Mouse (Mus musculus) kidney, embryonic 14.5 days (tissue): ENCODE results near the gene Shb. TPM values are rescaled to one million over a fixed set of nuclear protein-coding genes. Genes with fewer than 3 reads are reported as not detected.

Source experiments
- ATAC-seq: fragments of 200-750 bp; cut with Nextera tagmentation; 2 replicates; pipeline ENCODE4 v1.8.0; 2017; ENCODE audit warnings: moderate number of reproducible peaks, mild to moderate bottlenecking, moderate TSS enrichment, moderate library complexity; ENCODE audit not compliant: low FRiP score, low TSS enrichment
- H3K27ac ChIP-seq: fragments of 300-500 bp; sonication (generic); 2 replicates; pipeline ENCODE4 v1.5.1; 2014; ENCODE audit warnings: low read depth, mild to moderate bottlenecking, low read length, moderate library complexity, mixed read lengths
- H3K27me3 ChIP-seq: fragments of 300-500 bp; sonication (generic); 2 replicates; pipeline ENCODE4 v1.6.1; 2014; ENCODE audit warnings: mild to moderate bottlenecking, low read length; ENCODE audit not compliant: control insufficient read depth, insufficient read depth
- H3K36me3 ChIP-seq: fragments of 300-500 bp; sonication (generic); 2 replicates; pipeline ENCODE4 v1.6.1; 2014; ENCODE audit warnings: low read length, mixed read lengths; ENCODE audit not compliant: control insufficient read depth, insufficient read depth
- H3K4me1 ChIP-seq: fragments of 300-500 bp; sonication (generic); 2 replicates; pipeline ENCODE4 v1.6.1; 2014; ENCODE audit warnings: low read length, mixed read lengths; ENCODE audit not compliant: control insufficient read depth, insufficient read depth
- H3K4me2 ChIP-seq: fragments of 300-500 bp; sonication (generic); replicated peaks from 2 replicates; pipeline ENCODE4 v1.6.1; 2014; ENCODE audit warnings: low read depth, mild to moderate bottlenecking, low read length
- H3K4me3 ChIP-seq: fragments of 300-500 bp; sonication (generic); 2 replicates; pipeline ENCODE4 v1.5.1; 2014; ENCODE audit warnings: mild to moderate bottlenecking, low read length
- H3K9ac ChIP-seq: fragments of 300-500 bp; sonication (generic); 2 replicates; pipeline ENCODE4 v1.6.1; 2014; ENCODE audit warnings: low read depth, mild to moderate bottlenecking, low read length, moderate library complexity
- H3K9me3 ChIP-seq: fragments of 300-500 bp; sonication (generic); 2 replicates; pipeline ENCODE4 v1.6.1; 2016; ENCODE audit warnings: low read length; ENCODE audit not compliant: control insufficient read depth
- WGBS: fragments of 180-500 bp; shearing (Covaris S2); extraction: QIAGEN DNeasy Blood & Tissue Kit; methylation state at CpG from one replicate; pipeline ENCODE4 v1.1.7; 2014; 5-methylcytosine and 5-hydroxymethylcytosine counted together
- polyA plus RNA-seq: library from polyadenylated mRNA; unstranded; fragments of >200 nt; fragmentation: Nextera tagmentation; extraction: Ambion mirVana; gene quantifications from 2 replicates; pipeline ENCODE4 v1.2.1, GENCODE M21; 2014

The Shb gene
- 6.0 and 6.1 TPM in 2 replicates for polyA plus RNA-seq

GRCm38 (mm10) chr4:45532375-45532774, at the start of gene Shb:
Shb (minus strand) TSS chr4:45532470.
- ATAC-seq: 0 out of 2 replicates have a peak, but pooled peaks have one; percentile 24
- H3K27me3 ChIP-seq: no peaks in the 10 kb centered on the region
- peak within 1 kb of the TSS; percentile 60 for H3K27ac ChIP-seq
- H3K4me3 ChIP-seq: peak within 1 kb of the TSS; percentile 77
- no peak within 1 kb of the TSS; the same call in 1 of the 2 replicates for H3K9ac ChIP-seq
- no peaks in the 10 kb centered on the region for H3K36me3 ChIP-seq
- H3K4me2 ChIP-seq: peak within 1 kb of the TSS; percentile 99
- 7% methylated on average over 7 of the region's 7 CpGs for WGBS
- H3K9me3 ChIP-seq: no peaks in the 10 kb centered on the region
- H3K4me1 ChIP-seq: peaks cover 40% of the 10 kb centered on the region

- no peaks in the 10 kb centered on the region for H3K27me3 ChIP-seq
- H3K36me3 ChIP-seq: no peaks in the 10 kb centered on the region
- H3K4me2 ChIP-seq: no peak overlapping the region
- no peaks in the 10 kb centered on the region for H3K9me3 ChIP-seq
- H3K27ac ChIP-seq: no peak overlapping the region
- ATAC-seq: no peak
- no peak overlapping the region for H3K9ac ChIP-seq
- WGBS: 83% methylated on average over 6 of the region's 6 CpGs
- H3K4me1 ChIP-seq: peaks cover 25% of the 10 kb centered on the region
- no peak overlapping the region for H3K4me3 ChIP-seq
Observed at GRCm38 (mm10) chr4:45581095-45581494, 48.8 kb upstream of the Shb start.

- Histone ChIP-seq H3K4me3 (no peak overlapping the region), H3K27me3 (no peaks in the 10 kb centered on the region), H3K4me1 (peaks cover 12% of the 10 kb centered on the region), H3K27ac (peak overlapping the region; percentile 63; the same call in 1 of the 2 replicates), H3K36me3 (no peaks in the 10 kb centered on the region), H3K4me2 (no peak overlapping the region), H3K9ac (no peak overlapping the region), H3K9me3 (no peaks in the 10 kb centered on the region)
- 11% methylated on average over 21 of the region's 22 CpGs for WGBS
- peak; percentile 40 for ATAC-seq
Observed at GRCm38 (mm10) chr4:45578554-45579370, 46.5 kb upstream of the Shb start.

- Histone ChIP-seq H3K9ac (no peak overlapping the region), H3K27me3 (no peaks in the 10 kb centered on the region), H3K36me3 (no peaks in the 10 kb centered on the region), H3K4me1 (peaks cover 12% of the 10 kb centered on the region), H3K9me3 (no peaks in the 10 kb centered on the region), H3K4me2 (no peak overlapping the region), H3K27ac (no peak overlapping the region), H3K4me3 (no peak overlapping the region)
- ATAC-seq: no peak
- 49% methylated on average over 8 of the region's 8 CpGs for WGBS
Observed at GRCm38 (mm10) chr4:45577631-45578030, 45.4 kb upstream of the Shb start.

- no peak overlapping the region for H3K4me3 ChIP-seq
- no peaks in the 10 kb centered on the region for H3K36me3 ChIP-seq
- H3K4me2 ChIP-seq: no peak overlapping the region
- 74% methylated on average over 15 of the region's 15 CpGs for WGBS
- no peak for ATAC-seq
- H3K4me1 ChIP-seq: peaks cover 10% of the 10 kb centered on the region
- no peaks in the 10 kb centered on the region for H3K9me3 ChIP-seq
- H3K27ac ChIP-seq: no peak overlapping the region
- H3K27me3 ChIP-seq: no peaks in the 10 kb centered on the region
- H3K9ac ChIP-seq: no peak overlapping the region; the same call in 1 of the 2 replicates
Observed at GRCm38 (mm10) chr4:45574614-45575169, 42.4 kb upstream of the Shb start.

- H3K9me3 ChIP-seq: no peaks in the 10 kb centered on the region
- H3K27ac ChIP-seq: no peak overlapping the region
- no peak overlapping the region for H3K4me3 ChIP-seq
- H3K4me1 ChIP-seq: no peaks in the 10 kb centered on the region
- no peak for ATAC-seq
- no peak overlapping the region for H3K9ac ChIP-seq
- no peak overlapping the region for H3K4me2 ChIP-seq
- WGBS: 74% methylated on average over 5 of the region's 5 CpGs
- H3K27me3 ChIP-seq: no peaks in the 10 kb centered on the region
- H3K36me3 ChIP-seq: no peaks in the 10 kb centered on the region
Observed at GRCm38 (mm10) chr4:45569521-45569920, 37.3 kb upstream of the Shb start.

- H3K27me3 ChIP-seq: no peaks in the 10 kb centered on the region
- no peaks in the 10 kb centered on the region for H3K36me3 ChIP-seq
- no peak overlapping the region for H3K4me2 ChIP-seq
- WGBS: 87% methylated on average over 5 of the region's 5 CpGs
- no peaks in the 10 kb centered on the region for H3K4me1 ChIP-seq
- H3K9ac ChIP-seq: no peak overlapping the region
- H3K27ac ChIP-seq: no peak overlapping the region
- ATAC-seq: no peak
- no peak overlapping the region for H3K4me3 ChIP-seq
- H3K9me3 ChIP-seq: no peaks in the 10 kb centered on the region
Observed at GRCm38 (mm10) chr4:45558211-45558610, 25.9 kb upstream of the Shb start.

- H3K9ac ChIP-seq: no peak overlapping the region
- no peaks in the 10 kb centered on the region for H3K27me3 ChIP-seq
- no peak overlapping the region for H3K4me3 ChIP-seq
- WGBS: 31% methylated on average over 4 of the region's 4 CpGs
- no peaks in the 10 kb centered on the region for H3K4me1 ChIP-seq
- H3K4me2 ChIP-seq: no peak overlapping the region
- ATAC-seq: no peak
- H3K27ac ChIP-seq: no peak overlapping the region
- H3K9me3 ChIP-seq: no peaks in the 10 kb centered on the region
- no peaks in the 10 kb centered on the region for H3K36me3 ChIP-seq
Observed at GRCm38 (mm10) chr4:45552571-45552970, 20.3 kb upstream of the Shb start.

- Histone ChIP-seq H3K4me1 (no peaks in the 10 kb centered on the region), H3K4me3 (no peak overlapping the region), H3K27me3 (no peaks in the 10 kb centered on the region), H3K9me3 (no peaks in the 10 kb centered on the region), H3K36me3 (no peaks in the 10 kb centered on the region), H3K9ac (no peak overlapping the region), H3K4me2 (no peak overlapping the region), H3K27ac (no peak overlapping the region)
- ATAC-seq: no peak
- WGBS: 72% methylated on average over 2 of the region's 2 CpGs
Observed at GRCm38 (mm10) chr4:45550970-45551369, 18.7 kb upstream of the Shb start.
